Mouse (Mus musculus): ENCODE results near the gene Erbb3. TPM values are rescaled to one million over a fixed set of nuclear protein-coding genes. Genes with fewer than 3 reads are reported as not detected.

Gene Erbb3
- polyA plus RNA-seq, 1 experiment: 2.0 TPM

DNA sequence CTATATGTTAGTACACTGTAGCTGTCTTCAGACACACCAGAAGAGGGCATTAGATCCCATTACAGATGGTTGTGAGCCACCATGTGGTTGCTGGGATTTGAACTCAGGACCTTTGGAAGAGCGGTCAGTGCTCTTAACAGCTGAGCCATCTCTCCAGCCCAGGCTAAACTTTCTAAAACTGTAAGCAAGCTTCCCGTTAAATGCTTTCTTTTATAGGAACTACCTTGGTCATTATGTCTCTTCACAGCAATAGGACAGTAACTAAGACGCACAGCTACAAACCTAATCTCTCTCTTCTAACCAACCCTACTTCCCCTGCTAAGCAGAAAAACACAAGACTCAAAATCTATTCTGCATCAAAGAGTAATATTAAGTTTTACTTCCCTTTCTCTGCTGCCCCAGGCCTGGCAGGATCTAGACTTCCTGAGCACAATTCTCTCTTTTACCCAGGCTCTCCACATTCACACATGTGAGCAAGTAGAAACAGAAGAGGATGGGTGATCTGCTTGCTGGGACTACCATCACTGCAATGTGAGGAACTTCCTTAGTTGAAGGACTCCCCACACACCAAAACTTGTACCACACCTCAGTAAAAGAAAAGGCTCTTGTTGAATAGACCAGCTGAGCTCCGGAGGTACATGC is 53.7 kb downstream of the Erbb3 start:
- Histone ChIP-seq H3K4me3 (ENCODE audit: insufficient read depth, low read depth, low read length) (peak overlapping the region; percentile 35; the same call in 1 of the 2 replicates), H3K27ac (replicated peaks; ENCODE audit: low read depth, low read length) (peak overlapping the region; percentile 35), H3K4me1 (ENCODE audit: control insufficient read depth, insufficient read depth, insufficient read length, low read length) (no peaks in the 10 kb centered on the region)

DNA sequence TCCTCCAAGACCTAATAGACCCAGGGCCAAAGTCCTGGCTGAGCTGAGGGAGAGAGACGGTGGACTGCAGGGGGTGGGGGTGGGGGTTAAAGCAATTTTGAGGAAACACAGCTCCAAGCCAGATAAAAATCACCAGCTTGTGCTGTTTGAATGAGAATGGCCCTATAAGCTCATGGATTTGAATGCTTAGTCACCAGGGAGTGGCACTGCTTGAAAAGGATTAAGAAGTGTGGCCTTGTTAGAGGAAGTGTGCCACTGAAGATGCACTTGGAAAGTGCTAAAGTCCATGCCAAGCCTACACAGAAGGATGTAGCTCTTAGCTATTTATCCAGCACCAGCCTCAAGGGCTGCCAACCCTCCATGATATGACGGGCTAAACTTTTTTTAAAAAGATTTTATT is 54.2 kb downstream of the Erbb3 start:
- H3K4me3 ChIP-seq (ENCODE audit: insufficient read depth, low read depth, low read length): no peak overlapping the region
- 0 out of 2 replicates have a peak overlapping the region, but pooled peaks have one; percentile 21 for H3K27ac ChIP-seq (replicated peaks; ENCODE audit: low read depth, low read length)

DNA sequence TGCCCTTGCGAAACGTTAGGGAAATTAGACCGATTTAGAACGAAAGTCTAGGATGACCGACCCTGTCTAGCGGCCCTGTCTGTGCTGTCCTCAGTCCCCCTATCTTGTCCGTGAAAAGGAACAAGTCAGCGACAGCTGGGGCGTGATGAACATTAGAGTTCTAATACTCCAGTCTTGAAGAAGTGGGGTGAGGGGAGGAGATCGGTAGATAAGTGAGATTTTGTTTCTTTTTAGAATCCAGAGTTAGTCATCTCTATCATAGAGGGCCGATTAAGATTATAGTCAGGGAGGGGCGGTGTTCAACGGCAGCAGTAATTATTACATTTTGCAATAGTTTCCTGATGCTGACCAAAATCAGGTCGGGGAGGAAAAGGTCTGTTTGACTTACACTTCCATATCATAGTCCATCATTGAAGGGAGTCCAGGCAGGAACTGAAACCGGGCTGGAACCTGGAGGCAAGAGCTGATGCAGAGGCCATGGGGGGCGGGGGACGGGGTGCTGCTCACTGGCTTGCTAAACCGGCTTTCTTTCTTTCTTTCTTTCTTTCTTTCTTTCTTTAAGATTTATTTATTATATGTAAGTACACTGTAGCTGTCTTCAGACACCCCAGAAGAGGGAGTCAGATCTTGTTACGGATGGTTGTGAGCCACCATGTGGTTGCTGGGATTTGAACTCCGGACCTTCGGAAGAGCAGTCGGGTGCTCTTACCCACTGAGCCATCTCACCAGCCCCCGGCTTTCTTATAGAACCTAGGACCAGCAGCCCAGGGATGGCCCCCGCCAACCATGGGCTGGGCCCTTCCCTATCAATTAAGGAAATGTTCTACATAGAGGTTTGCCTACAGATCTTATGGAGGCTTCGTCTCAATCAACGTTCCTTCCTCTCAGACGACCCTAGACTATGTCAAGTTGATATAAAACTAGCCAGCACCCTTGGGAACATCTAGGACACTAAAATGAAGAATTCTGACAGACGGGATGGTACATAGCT is 62.8 kb downstream of the Erbb3 start:
- Histone ChIP-seq H3K4me1 (ENCODE audit: control insufficient read depth, insufficient read depth, insufficient read length, low read length) (no peaks in the 10 kb centered on the region), H3K27ac (replicated peaks; ENCODE audit: low read depth, low read length) (peak overlapping the region; percentile 71)

More for the DNA sequence above, 54.2 kb downstream of the Erbb3 start:
- H3K4me1 ChIP-seq (ENCODE audit: control insufficient read depth, insufficient read depth, insufficient read length, low read length): no peaks in the 10 kb centered on the region

DNA sequence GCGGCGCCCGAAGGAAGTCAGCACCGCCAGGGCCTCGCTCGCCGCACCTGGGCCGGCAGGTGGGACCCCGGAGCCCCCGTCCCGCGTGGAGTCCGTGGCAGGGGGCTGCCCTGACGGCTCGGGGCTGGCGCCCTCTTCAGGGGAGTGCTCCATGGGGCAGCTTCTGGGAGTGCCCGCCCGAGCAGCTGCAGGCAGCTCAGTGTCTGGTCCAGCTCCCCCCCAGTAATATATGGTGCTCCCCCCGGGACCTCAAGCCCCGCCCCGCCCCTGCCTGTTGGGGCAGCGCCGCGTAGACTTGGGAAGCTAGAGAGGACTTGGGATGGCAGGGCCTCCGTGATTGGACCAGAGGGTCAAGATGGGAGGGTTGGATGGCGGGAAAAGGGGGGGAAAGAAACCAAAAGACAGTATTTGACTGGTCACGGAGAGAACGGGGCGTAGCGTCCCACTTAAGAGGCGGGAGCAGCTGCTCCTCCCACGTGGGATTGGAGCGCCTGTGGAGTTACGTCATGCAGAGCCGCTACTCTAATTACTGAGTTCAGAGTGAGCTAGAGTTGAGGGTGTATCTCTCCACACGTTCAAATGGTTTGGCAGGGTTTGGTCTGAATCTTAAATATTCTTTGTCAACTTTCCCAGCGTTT is 63.7 kb downstream of the Erbb3 start, which contains the start of gene Esyt1:
Gene Esyt1 (minus strand): TSS at position 201 of the 638 bp plus-strand sequence.
- peak within 1 kb of the TSS; percentile 80 for H3K4me3 ChIP-seq (ENCODE audit: insufficient read depth, low read depth, low read length)
- H3K27ac ChIP-seq (replicated peaks; ENCODE audit: low read depth, low read length): peak within 1 kb of the TSS; percentile 71
- H3K4me1 ChIP-seq (ENCODE audit: control insufficient read depth, insufficient read depth, insufficient read length, low read length): no peaks in the 10 kb centered on the region

More for the DNA sequence above, 62.8 kb downstream of the Erbb3 start:
- H3K4me3 ChIP-seq (ENCODE audit: insufficient read depth, low read depth, low read length): peak overlapping the region; percentile 54

DNA sequence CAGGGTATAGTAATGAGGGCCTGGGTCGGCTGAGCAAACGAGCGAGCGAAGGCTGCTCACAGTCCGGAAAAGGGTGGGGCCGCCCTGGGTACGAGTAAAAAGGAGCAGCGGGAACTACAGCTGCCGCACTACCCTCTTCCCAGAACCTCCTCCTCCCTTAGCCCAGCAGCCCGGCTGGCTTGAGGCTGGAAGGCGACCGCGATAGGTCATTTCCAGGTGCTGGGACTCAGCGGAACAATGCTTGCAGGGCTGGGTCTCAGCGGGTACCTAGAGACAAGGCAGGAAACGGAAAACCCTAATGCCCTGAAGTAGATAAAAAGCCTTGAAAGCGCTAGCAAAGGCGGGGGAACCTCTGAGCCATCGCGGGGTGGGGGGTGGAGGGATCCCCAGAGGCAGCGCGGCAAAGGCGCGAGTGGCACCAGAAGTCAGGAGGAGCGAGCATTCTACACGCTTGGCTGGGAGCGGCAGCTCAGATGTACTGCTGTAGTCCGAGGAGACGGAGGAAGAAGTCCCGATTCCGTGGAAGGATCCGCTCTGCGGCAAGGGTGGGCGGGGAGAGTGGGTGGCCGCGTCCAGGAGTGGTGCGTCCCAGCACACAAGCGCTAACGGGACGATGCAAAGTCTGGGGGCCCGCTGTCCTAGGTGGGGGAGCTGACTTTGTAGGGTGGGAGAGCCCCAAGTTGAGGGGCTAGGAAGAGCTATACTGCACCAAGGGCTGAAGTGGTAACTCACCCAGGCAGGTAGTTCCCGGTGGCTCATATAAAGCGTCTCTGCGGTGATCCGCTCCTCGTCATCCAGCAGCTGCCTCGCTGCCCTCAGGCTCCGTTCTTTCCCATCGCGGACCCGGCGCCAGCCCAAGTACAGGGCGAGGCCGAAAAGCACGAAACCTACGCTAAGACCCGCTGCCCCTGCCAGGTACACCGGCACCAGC is 64.5 kb downstream of the Erbb3 start:
- Histone ChIP-seq H3K4me1 (ENCODE audit: control insufficient read depth, insufficient read depth, insufficient read length, low read length) (no peaks in the 10 kb centered on the region), H3K27ac (replicated peaks; ENCODE audit: low read depth, low read length) (peak overlapping the region; percentile 21), H3K4me3 (ENCODE audit: insufficient read depth, low read depth, low read length) (peak overlapping the region; percentile 80)

DNA sequence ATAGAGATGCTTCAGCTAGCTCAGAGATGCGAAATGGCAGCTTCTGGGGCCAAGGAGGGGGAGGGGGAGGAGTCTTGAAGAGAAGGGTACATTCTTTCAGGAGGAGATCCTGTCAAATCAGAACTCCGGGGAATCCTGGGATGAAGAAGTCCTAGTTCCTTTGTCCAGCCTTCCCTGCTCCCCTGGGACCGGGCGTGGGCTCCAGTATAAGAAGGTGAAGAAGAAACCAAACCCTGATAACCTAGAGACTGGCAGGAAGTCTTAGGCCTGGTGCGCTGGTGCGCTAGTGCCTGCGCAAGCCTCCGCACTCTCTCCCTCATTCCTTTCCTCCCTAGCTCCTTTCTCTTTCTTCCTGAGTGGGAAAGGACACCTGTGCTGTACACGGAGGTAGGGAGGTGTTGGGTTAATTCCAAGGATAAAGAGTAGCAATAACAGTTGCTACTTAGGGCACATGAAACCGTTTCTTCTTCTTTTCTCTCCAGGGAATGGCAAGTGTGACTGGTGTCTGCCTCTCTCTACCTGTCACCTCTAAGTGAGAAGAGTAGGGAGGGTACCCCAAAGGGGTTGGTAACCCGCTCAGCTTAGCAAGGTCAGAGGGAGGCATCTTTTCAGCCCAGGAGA is 65.2 kb downstream of the Erbb3 start:
- Histone ChIP-seq H3K4me3 (ENCODE audit: insufficient read depth, low read depth, low read length) (peak overlapping the region; percentile 80), H3K4me1 (ENCODE audit: control insufficient read depth, insufficient read depth, insufficient read length, low read length) (no peaks in the 10 kb centered on the region), H3K27ac (replicated peaks; ENCODE audit: low read depth, low read length) (peak overlapping the region; percentile 21)

DNA sequence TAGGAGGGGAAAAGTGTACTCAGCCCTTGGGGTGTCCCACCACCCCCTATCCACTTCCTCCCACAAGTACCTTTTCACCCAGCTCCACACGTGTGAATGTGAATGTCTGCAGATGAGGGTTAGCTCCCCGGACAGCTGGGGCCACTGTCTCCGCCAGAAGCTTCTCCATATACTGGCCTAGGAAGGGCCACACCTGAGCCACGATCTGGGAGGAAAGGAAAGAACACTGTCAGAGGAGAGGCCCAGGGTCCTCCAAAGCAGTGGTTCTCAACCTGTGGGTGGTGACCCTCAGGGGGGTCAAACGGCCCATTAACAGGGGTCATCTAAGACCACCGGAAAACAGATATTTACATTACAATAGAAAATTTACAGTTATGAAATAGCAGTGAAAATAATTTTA is 67.1 kb downstream of the Erbb3 start:
- Histone ChIP-seq H3K4me3 (ENCODE audit: insufficient read depth, low read depth, low read length) (no peak overlapping the region), H3K27ac (replicated peaks; ENCODE audit: low read depth, low read length) (no peak overlapping the region), H3K4me1 (ENCODE audit: control insufficient read depth, insufficient read depth, insufficient read length, low read length) (no peaks in the 10 kb centered on the region)

DNA sequence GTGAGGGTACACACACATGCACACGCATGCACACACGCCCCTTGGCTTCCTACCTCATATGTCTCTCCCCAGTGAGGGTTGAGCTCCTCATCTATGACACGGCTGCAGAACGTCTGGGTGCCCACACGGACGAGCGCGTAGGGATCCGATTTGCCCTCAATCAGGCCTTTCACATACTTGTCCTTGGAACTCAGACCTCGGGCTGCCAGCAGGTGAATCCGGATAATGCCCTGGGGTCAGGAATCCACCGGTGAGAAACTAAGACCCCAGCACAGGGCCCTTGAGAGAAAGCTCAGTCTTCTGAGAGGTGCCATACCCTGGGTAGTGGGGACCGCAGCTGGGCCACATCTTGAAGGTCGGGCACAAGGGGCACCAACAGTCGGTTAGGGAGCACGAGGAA is 68.9 kb downstream of the Erbb3 start:
- H3K4me1 ChIP-seq (ENCODE audit: control insufficient read depth, insufficient read depth, insufficient read length, low read length): no peaks in the 10 kb centered on the region
- H3K4me3 ChIP-seq (ENCODE audit: insufficient read depth, low read depth, low read length): no peak overlapping the region
- no peak overlapping the region for H3K27ac ChIP-seq (replicated peaks; ENCODE audit: low read depth, low read length)

DNA sequence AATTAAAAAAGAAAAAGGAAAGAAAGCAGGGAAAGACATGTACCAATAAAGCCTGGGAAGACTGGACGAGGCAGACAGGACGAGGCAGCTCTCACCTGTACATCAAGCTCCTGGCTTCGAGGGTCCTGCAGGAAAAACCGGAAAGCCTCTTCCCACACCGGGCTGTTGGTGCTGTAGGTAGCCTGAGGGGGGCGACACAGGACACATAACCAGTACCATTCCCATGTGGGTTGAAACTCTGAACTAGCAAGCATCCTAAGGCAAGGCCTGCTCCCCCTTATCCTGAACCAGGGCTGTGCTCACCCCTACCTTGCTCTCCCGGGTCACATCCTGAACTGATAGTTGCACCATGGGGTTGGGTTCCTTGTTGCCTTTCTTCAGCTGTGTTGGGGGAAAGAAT is 70.6 kb downstream of the Erbb3 start:
- Histone ChIP-seq H3K27ac (replicated peaks; ENCODE audit: low read depth, low read length) (no peak overlapping the region), H3K4me3 (ENCODE audit: insufficient read depth, low read depth, low read length) (no peak overlapping the region), H3K4me1 (ENCODE audit: control insufficient read depth, insufficient read depth, insufficient read length, low read length) (no peaks in the 10 kb centered on the region)

Other genes starting within 250 kb of the Erbb3 start
- 122 and 173 TPM in 2 replicates for gene Coq10a, start 220.7 kb downstream of the Erbb3 start, polyA plus RNA-seq (2012; ENCODE audit: insufficient read depth, insufficient read length, missing spikeins)
- gene Ankrd52, start 212.5 kb downstream of the Erbb3 start, polyA plus RNA-seq (2012; ENCODE audit: insufficient read depth, insufficient read length, missing spikeins): 16.9 and 22.4 TPM in 2 replicates
- gene Slc39a5, start 188.4 kb downstream of the Erbb3 start, polyA plus RNA-seq (2012; ENCODE audit: insufficient read depth, insufficient read length, missing spikeins): not detected in 2 replicates
- gene Nabp2, start 178.2 kb downstream of the Erbb3 start, polyA plus RNA-seq (2012; ENCODE audit: insufficient read depth, insufficient read length, missing spikeins): 67.1 and 87.6 TPM in 2 replicates
- gene Rnf41, start 178.0 kb downstream of the Erbb3 start, polyA plus RNA-seq (2012; ENCODE audit: insufficient read depth, insufficient read length, missing spikeins): 15.1 and 17.1 TPM in 2 replicates
- gene Smarcc2, start 130.4 kb downstream of the Erbb3 start, polyA plus RNA-seq (2012; ENCODE audit: insufficient read depth, insufficient read length, missing spikeins): 63.7 and 94.7 TPM in 2 replicates
- 1,414 and 1,508 TPM in 2 replicates for gene Myl6, start 95.5 kb downstream of the Erbb3 start, polyA plus RNA-seq (2012; ENCODE audit: insufficient read depth, insufficient read length, missing spikeins)
- 13.5 and 24.5 TPM in 2 replicates for gene Myl6b, start 91.0 kb downstream of the Erbb3 start, polyA plus RNA-seq (2012; ENCODE audit: insufficient read depth, insufficient read length, missing spikeins)
- 31.6 and 35.5 TPM in 2 replicates for gene Esyt1, start 63.8 kb downstream of the Erbb3 start, polyA plus RNA-seq (2012; ENCODE audit: insufficient read depth, insufficient read length, missing spikeins)
- 4.7 TPM in 2 replicates for gene Zc3h10, start 41.9 kb downstream of the Erbb3 start, polyA plus RNA-seq (2012; ENCODE audit: insufficient read depth, insufficient read length, missing spikeins)
- 1,628 and 2,018 TPM in 2 replicates for gene Rpl41, start 40.3 kb downstream of the Erbb3 start, polyA plus RNA-seq (2012; ENCODE audit: insufficient read depth, insufficient read length, missing spikeins)
- 36.0 and 56.8 TPM in 2 replicates for gene Pa2g4, start 23.7 kb downstream of the Erbb3 start, polyA plus RNA-seq (2012; ENCODE audit: insufficient read depth, insufficient read length, missing spikeins)
- 292 and 473 TPM in 2 replicates for gene Rps26, start 37.1 kb upstream of the Erbb3 start, polyA plus RNA-seq (2012; ENCODE audit: insufficient read depth, insufficient read length, missing spikeins)
- 0.32 and 0.58 TPM in 2 replicates for gene Ikzf4, start 56.3 kb upstream of the Erbb3 start, polyA plus RNA-seq (2012; ENCODE audit: insufficient read depth, insufficient read length, missing spikeins)
- gene Suox, start 84.4 kb upstream of the Erbb3 start, polyA plus RNA-seq (2012; ENCODE audit: insufficient read depth, insufficient read length, missing spikeins): 24.4 and 34.2 TPM in 2 replicates
- gene Rab5b, start 106.6 kb upstream of the Erbb3 start, polyA plus RNA-seq (2012; ENCODE audit: insufficient read depth, insufficient read length, missing spikeins): 87.6 and 108 TPM in 2 replicates
- not detected in 2 replicates for gene Pmel, start 114.5 kb upstream of the Erbb3 start, polyA plus RNA-seq (2012; ENCODE audit: insufficient read depth, insufficient read length, missing spikeins)
- gene Cdk2, start 115.4 kb upstream of the Erbb3 start, polyA plus RNA-seq (2012; ENCODE audit: insufficient read depth, insufficient read length, missing spikeins): 8.6 and 11.1 TPM in 2 replicates
- gene Dgka, start 155.2 kb upstream of the Erbb3 start, polyA plus RNA-seq (2012; ENCODE audit: insufficient read depth, insufficient read length, missing spikeins): 4.6 and 6.0 TPM in 2 replicates
- gene Pym1, start 158.2 kb upstream of the Erbb3 start, polyA plus RNA-seq (2012; ENCODE audit: insufficient read depth, insufficient read length, missing spikeins): 12.5 and 19.5 TPM in 2 replicates
- 34.9 and 38.0 TPM in 2 replicates for gene Mmp19, start 201.3 kb upstream of the Erbb3 start, polyA plus RNA-seq (2012; ENCODE audit: insufficient read depth, insufficient read length, missing spikeins)
- gene Dnajc14, start 214.4 kb upstream of the Erbb3 start, polyA plus RNA-seq (2012; ENCODE audit: insufficient read depth, insufficient read length, missing spikeins): 29.6 and 38.8 TPM in 2 replicates
- 3.5 and 5.2 TPM in 2 replicates for gene Tmem198b, start 214.7 kb upstream of the Erbb3 start, polyA plus RNA-seq (2012; ENCODE audit: insufficient read depth, insufficient read length, missing spikeins)
- gene Sarnp, start 227.7 kb upstream of the Erbb3 start, polyA plus RNA-seq (2012; ENCODE audit: insufficient read depth, insufficient read length, missing spikeins): 66.7 and 88.6 TPM in 2 replicates
- gene Ormdl2, start 232.0 kb upstream of the Erbb3 start, polyA plus RNA-seq (2012; ENCODE audit: insufficient read depth, insufficient read length, missing spikeins): 36.4 and 37.7 TPM in 2 replicates

Measured in brown adipose tissue, adult 24 weeks (tissue).